Mouse (Mus musculus) embryonic facial prominence, embryonic 12.5 days (tissue): ENCODE results near the gene Myo1b. TPM values are rescaled to one million over a fixed set of nuclear protein-coding genes. Genes with fewer than 3 reads are reported as not detected.

Experiments used
- ATAC-seq: fragments of 200-750 bp; cut with Nextera tagmentation; 2 replicates; pipeline ENCODE4 v1.8.0; 2017; ENCODE audit not compliant: insufficient number of reproducible peaks, insufficient read depth, low FRiP score, low TSS enrichment
- H3K27ac ChIP-seq: fragments of 300-500 bp; sonication (generic); 2 replicates; pipeline ENCODE4 v1.5.1; 2016; ENCODE audit warnings: mild to moderate bottlenecking
- H3K27me3 ChIP-seq: fragments of 300-500 bp; sonication (generic); 2 replicates; pipeline ENCODE4 v1.6.1; 2016; ENCODE audit warnings: mild to moderate bottlenecking, moderate library complexity
- H3K36me3 ChIP-seq: fragments of 300-500 bp; sonication (generic); 2 replicates; pipeline ENCODE4 v1.6.1; 2016; ENCODE audit warnings: mild to moderate bottlenecking
- H3K4me1 ChIP-seq: fragments of 300-500 bp; sonication (generic); 2 replicates; pipeline ENCODE4 v1.6.1; 2016
- H3K4me2 ChIP-seq: fragments of 300-500 bp; sonication (generic); replicated peaks from 2 replicates; pipeline ENCODE4 v1.6.1; 2016; ENCODE audit warnings: mild to moderate bottlenecking, moderate library complexity
- H3K4me3 ChIP-seq: fragments of 300-500 bp; sonication (generic); 2 replicates; pipeline ENCODE4 v1.5.1; 2016; ENCODE audit warnings: mild to moderate bottlenecking
- H3K9ac ChIP-seq: fragments of 300-500 bp; sonication (generic); 2 replicates; pipeline ENCODE4 v1.6.1; 2016; ENCODE audit warnings: mild to moderate bottlenecking, moderate library complexity
- H3K9me3 ChIP-seq: fragments of 300-500 bp; sonication (generic); 2 replicates; pipeline ENCODE4 v1.6.1; 2016; ENCODE audit warnings: mild to moderate bottlenecking, moderate library complexity
- WGBS: fragments of 180-500 bp; shearing (Covaris S2); methylation state at CpG from one replicate; pipeline ENCODE4 v1.1.7; 2016; 5-methylcytosine and 5-hydroxymethylcytosine counted together
- polyA plus RNA-seq: library from polyadenylated mRNA; unstranded; fragments of >200 nt; fragmentation: Nextera tagmentation; extraction: Ambion mirVana; gene quantifications from 2 replicates; pipeline ENCODE4 v1.2.1, GENCODE M21; 2016

Myo1b gene
- polyA plus RNA-seq, 1 experiment from 2014 or later, result 100 TPM

- Histone ChIP-seq H3K27me3 (no peaks in the 10 kb centered on the region), H3K9ac (no peak overlapping the region), H3K9me3 (no peaks in the 10 kb centered on the region), H3K27ac (peak overlapping the region; percentile 72), H3K36me3 (peaks cover 11% of the 10 kb centered on the region; the same call in 1 of the 2 replicates), H3K4me2 (no peak overlapping the region), H3K4me1 (peaks cover 19% of the 10 kb centered on the region), H3K4me3 (no peak overlapping the region)
- WGBS, result 73% methylated on average over 11 of the region's 11 CpGs
- no peak for ATAC-seq
Measured at GRCm38 (mm10) chr1:51837845-51838623, 77.8 kb downstream of the Myo1b start.

DNA sequence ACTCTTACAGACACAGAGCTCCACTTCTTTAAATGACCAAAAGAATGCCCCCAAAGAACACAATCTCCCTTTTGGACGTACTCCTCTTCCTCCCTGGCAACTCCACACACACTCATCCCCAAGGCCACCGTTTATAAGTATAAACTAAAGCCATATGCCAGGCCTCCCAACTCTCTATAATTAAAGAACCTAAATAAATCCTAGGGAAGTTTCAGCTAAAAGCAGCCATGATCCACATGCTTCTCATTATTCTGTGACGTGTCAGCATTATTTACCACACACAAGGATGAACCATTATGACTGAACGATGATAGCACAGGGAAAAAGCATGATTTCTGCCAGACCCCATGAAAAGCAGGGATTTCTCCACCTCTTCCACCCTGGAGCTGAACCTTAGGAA is 78.6 kb downstream of the Myo1b start:
- Histone ChIP-seq H3K4me1 (peaks cover 19% of the 10 kb centered on the region), H3K9ac (no peak overlapping the region)
- WGBS, result 30% methylated on average over 4 of the region's 4 CpGs

GRCm38 (mm10) chr1:51835795-51836194 is 80.1 kb downstream of the Myo1b start:
- Histone ChIP-seq H3K27me3 (no peaks in the 10 kb centered on the region), H3K9ac (no peak overlapping the region), H3K4me1 (peaks cover 19% of the 10 kb centered on the region), H3K4me2 (no peak overlapping the region), H3K4me3 (no peak overlapping the region), H3K9me3 (no peaks in the 10 kb centered on the region), H3K27ac (no peak overlapping the region), H3K36me3 (peaks cover 14% of the 10 kb centered on the region; the same call in 1 of the 2 replicates)
- 66% methylated on average over 8 of the region's 8 CpGs for WGBS
- no peak for ATAC-seq

More for the DNA sequence above, 78.6 kb downstream of the Myo1b start:
- Histone ChIP-seq H3K36me3 (peaks cover 14% of the 10 kb centered on the region; the same call in 1 of the 2 replicates), H3K4me2 (no peak overlapping the region), H3K4me3 (no peak overlapping the region), H3K27me3 (no peaks in the 10 kb centered on the region), H3K27ac (peak overlapping the region; percentile 72; the same call in 1 of the 2 replicates), H3K9me3 (no peaks in the 10 kb centered on the region)
- no peak for ATAC-seq

GRCm38 (mm10) chr1:51834072-51834471 is 81.8 kb downstream of the Myo1b start:
- H3K27ac ChIP-seq, result no peak overlapping the region
- no peak overlapping the region for H3K4me3 ChIP-seq
- H3K36me3 ChIP-seq, result peaks cover 14% of the 10 kb centered on the region; the same call in 1 of the 2 replicates
- ATAC-seq, result no peak
- no peak overlapping the region for H3K4me2 ChIP-seq
- no peaks in the 10 kb centered on the region for H3K9me3 ChIP-seq
- WGBS, result 77% methylated on average over 3 of the region's 3 CpGs
- no peak overlapping the region for H3K9ac ChIP-seq
- H3K4me1 ChIP-seq, result peaks cover 19% of the 10 kb centered on the region
- no peaks in the 10 kb centered on the region for H3K27me3 ChIP-seq

- no peaks in the 10 kb centered on the region for H3K9me3 ChIP-seq
- 94% methylated on average over 9 of the region's 9 CpGs for WGBS
- H3K9ac ChIP-seq, result no peak overlapping the region
- no peak overlapping the region for H3K27ac ChIP-seq
- H3K4me3 ChIP-seq, result no peak overlapping the region
- no peaks in the 10 kb centered on the region for H3K27me3 ChIP-seq
- peaks cover 14% of the 10 kb centered on the region; the same call in 1 of the 2 replicates for H3K36me3 ChIP-seq
- no peaks in the 10 kb centered on the region for H3K4me1 ChIP-seq
- ATAC-seq, result no peak
- no peak overlapping the region for H3K4me2 ChIP-seq
Measured at GRCm38 (mm10) chr1:51829353-51829752, 86.5 kb downstream of the Myo1b start.

- Histone ChIP-seq H3K9me3 (no peaks in the 10 kb centered on the region), H3K9ac (no peak overlapping the region), H3K4me3 (no peak overlapping the region), H3K27me3 (no peaks in the 10 kb centered on the region), H3K27ac (peak overlapping the region; percentile 55; the same call in 1 of the 2 replicates), H3K4me1 (0 out of 2 replicates have a peak, but pooled peaks cover 3% of the 10 kb centered on the region), H3K4me2 (no peak overlapping the region), H3K36me3 (no peaks in the 10 kb centered on the region)
- 85% methylated on average over 4 of the region's 4 CpGs for WGBS
- ATAC-seq, result no peak
Measured at GRCm38 (mm10) chr1:51822531-51822930, 93.3 kb downstream of the Myo1b start.

DNA sequence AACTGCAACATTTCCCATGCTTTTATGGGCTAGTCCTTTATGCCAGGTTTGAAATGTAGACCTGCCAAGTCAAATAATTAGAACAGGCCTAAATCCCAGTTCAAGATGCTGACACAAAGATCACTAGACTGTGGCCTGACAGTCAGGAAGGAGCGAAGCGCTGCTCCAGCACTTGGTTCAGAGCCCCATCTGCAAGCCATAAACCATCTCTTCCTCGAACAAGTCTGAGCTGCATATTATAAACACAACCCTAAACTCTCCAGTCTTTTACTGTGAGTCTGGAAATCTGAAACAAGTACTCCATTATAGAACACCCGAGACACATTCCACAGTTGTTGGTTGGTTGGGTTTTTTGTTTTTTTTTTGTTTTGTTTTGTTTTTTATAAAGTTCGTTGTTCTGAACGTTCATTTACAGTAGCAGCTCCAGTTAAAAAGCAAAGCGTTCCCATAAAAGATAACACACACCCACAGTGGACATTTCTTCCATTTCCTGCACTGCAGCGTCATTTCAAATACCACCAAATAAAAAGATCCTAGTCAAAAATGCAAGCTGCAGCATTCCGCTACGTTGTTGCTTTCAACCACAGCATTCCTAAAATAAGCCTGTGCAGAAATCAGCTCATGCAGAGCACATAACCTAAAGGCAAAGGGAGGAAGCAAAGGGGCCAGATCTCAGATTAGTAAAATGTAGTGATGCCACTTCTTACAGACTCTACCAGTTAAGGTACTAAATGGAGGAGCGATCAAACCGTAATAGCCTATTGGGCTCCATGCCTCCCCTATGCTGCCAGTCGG is 94.0 kb downstream of the Myo1b start:
- Histone ChIP-seq H3K4me2 (no peak overlapping the region), H3K9ac (no peak overlapping the region), H3K4me1 (0 out of 2 replicates have a peak, but pooled peaks cover 3% of the 10 kb centered on the region), H3K27ac (peak overlapping the region; percentile 55; the same call in 1 of the 2 replicates), H3K9me3 (no peaks in the 10 kb centered on the region), H3K4me3 (no peak overlapping the region), H3K27me3 (no peaks in the 10 kb centered on the region), H3K36me3 (0 out of 2 replicates have a peak, but pooled peaks cover 4% of the 10 kb centered on the region)
- no peak for ATAC-seq
- 73% methylated on average over 13 of the region's 13 CpGs for WGBS

- Histone ChIP-seq H3K27me3 (no peaks in the 10 kb centered on the region), H3K36me3 (0 out of 2 replicates have a peak, but pooled peaks cover 5% of the 10 kb centered on the region), H3K4me1 (0 out of 2 replicates have a peak, but pooled peaks cover 3% of the 10 kb centered on the region), H3K4me3 (no peak overlapping the region), H3K9ac (no peak overlapping the region), H3K9me3 (no peaks in the 10 kb centered on the region), H3K27ac (no peak overlapping the region), H3K4me2 (no peak overlapping the region)
- 92% methylated on average over 6 of the region's 6 CpGs for WGBS
- ATAC-seq, result no peak
Measured at GRCm38 (mm10) chr1:51820520-51820919, 95.4 kb downstream of the Myo1b start.

GRCm38 (mm10) chr1:51820013-51820441 is 95.8 kb downstream of the Myo1b start:
- no peak overlapping the region for H3K4me2 ChIP-seq
- H3K9ac ChIP-seq, result no peak overlapping the region
- 0 out of 2 replicates have a peak, but pooled peaks cover 3% of the 10 kb centered on the region for H3K4me1 ChIP-seq
- H3K9me3 ChIP-seq, result no peaks in the 10 kb centered on the region
- 0 out of 2 replicates have a peak, but pooled peaks cover 5% of the 10 kb centered on the region for H3K36me3 ChIP-seq
- no peak overlapping the region for H3K27ac ChIP-seq
- 84% methylated on average over 7 of the region's 7 CpGs for WGBS
- no peak overlapping the region for H3K4me3 ChIP-seq
- no peak for ATAC-seq
- no peaks in the 10 kb centered on the region for H3K27me3 ChIP-seq

GRCm38 (mm10) chr1:51815636-51816035 is 100.2 kb downstream of the Myo1b start:
- WGBS, result 75% methylated on average over 1 of the region's 1 CpGs
- H3K36me3 ChIP-seq, result 0 out of 2 replicates have a peak, but pooled peaks cover 5% of the 10 kb centered on the region
- H3K4me3 ChIP-seq, result no peak overlapping the region
- H3K27ac ChIP-seq, result no peak overlapping the region
- no peaks in the 10 kb centered on the region for H3K4me1 ChIP-seq
- ATAC-seq, result no peak
- no peaks in the 10 kb centered on the region for H3K27me3 ChIP-seq
- H3K9me3 ChIP-seq, result no peaks in the 10 kb centered on the region
- H3K4me2 ChIP-seq, result no peak overlapping the region
- H3K9ac ChIP-seq, result no peak overlapping the region

DNA sequence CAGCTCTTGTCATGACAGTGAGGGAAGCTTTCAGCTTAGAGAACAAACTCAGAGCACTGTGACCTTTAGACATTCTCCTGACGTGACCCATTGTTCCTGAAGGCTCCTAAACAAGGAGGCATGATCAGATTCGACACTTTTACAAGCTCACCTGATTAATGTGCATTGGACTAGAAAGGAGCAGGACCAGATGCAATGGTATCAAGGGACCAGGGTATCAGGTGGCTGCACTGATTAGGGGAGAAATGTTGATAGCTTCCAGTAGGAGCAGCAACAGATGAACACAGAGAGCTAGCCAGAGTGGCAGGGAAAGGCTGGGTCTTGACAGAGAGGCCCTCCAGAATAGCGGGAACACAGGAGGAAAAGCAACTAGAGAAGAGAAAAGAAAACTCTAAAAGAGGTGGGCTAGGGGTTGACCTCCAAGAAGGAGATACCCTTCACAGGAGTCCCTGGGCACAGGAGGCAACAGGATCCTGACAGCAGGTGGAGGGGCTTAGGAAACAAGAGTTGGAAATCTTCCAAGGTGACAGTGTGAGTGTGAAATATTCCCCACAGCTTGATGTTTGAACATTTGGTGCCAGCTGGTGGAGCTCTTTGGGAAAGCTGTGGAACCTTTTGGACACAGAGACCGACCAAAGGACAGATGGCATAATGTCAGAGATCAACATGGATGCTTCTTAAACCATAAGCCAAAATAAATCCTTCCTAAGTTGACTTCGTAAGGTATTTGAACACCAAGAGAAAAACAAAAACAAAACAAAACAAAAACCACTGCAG is 100.8 kb downstream of the Myo1b start:
- no peak overlapping the region for H3K27ac ChIP-seq
- H3K27me3 ChIP-seq, result no peaks in the 10 kb centered on the region
- H3K36me3 ChIP-seq, result 0 out of 2 replicates have a peak, but pooled peaks cover 5% of the 10 kb centered on the region
- no peak overlapping the region for H3K9ac ChIP-seq
- 75% methylated on average over 5 of the region's 5 CpGs for WGBS
- ATAC-seq, result 0 out of 2 replicates have a peak, but pooled peaks have one; percentile 47
- no peaks in the 10 kb centered on the region for H3K4me1 ChIP-seq
- no peak overlapping the region for H3K4me3 ChIP-seq
- no peaks in the 10 kb centered on the region for H3K9me3 ChIP-seq
- H3K4me2 ChIP-seq, result no peak overlapping the region
